Mouse (Mus musculus) effector memory CD4-positive, alpha-beta T cell, adult 7 months (primary cell): ENCODE data around the gene Gstm5. TPM values are rescaled to one million over a fixed set of nuclear protein-coding genes. Genes with fewer than 3 reads are reported as not detected.

Experiments used
- polyA plus RNA-seq: library from polyadenylated mRNA; unstranded; fragments of 100-300 nt; shearing (Covaris generic); gene quantifications from one replicate; pipeline ENCODE4 v1.2.1, GENCODE M21; 2017

The Gstm5 gene
- polyA plus RNA-seq: 3.0 TPM

GRCm38 (mm10) chr3:107895720-107896569 is at the start of gene Gstm5:
Gene Gstm5, plus strand, starts transcription at chr3:107895821.

GRCm38 (mm10) chr3:107877005-107877404 is 18.6 kb upstream of the Gstm5 start, which contains the start of gene Eps8l3:
Gene Eps8l3, plus strand, starts transcription at chr3:107877229.

GRCm38 (mm10) chr3:107931670-107932069 is 36.0 kb downstream of the Gstm5 start, which contains the start of gene Gstm7:
Gene Gstm7, minus strand, starts transcription at chr3:107931817.

GRCm38 (mm10) chr3:107943239-107943990 is 47.8 kb downstream of the Gstm5 start, which contains the start of gene Gstm6:
Gene Gstm6, minus strand, starts transcription at chr3:107943749.

Other genes with a start within 250 kb of the Gstm5 start
- 75.7 TPM for gene Ahcyl1, start 199.3 kb upstream of the Gstm5 start, polyA plus RNA-seq
- gene Csf1, start 135.4 kb upstream of the Gstm5 start, polyA plus RNA-seq: 5.3 TPM
- gene Eps8l3, start 18.6 kb upstream of the Gstm5 start, polyA plus RNA-seq: not detected
- gene Gstm7, start 36.0 kb downstream of the Gstm5 start, polyA plus RNA-seq: not detected
- 0.67 TPM for gene Gstm6, start 47.9 kb downstream of the Gstm5 start, polyA plus RNA-seq
- gene Gstm3, start 73.5 kb downstream of the Gstm5 start, polyA plus RNA-seq: not detected
- not detected for gene Gstm2, start 90.6 kb downstream of the Gstm5 start, polyA plus RNA-seq
- 0.67 TPM for gene Gstm1, start 122.2 kb downstream of the Gstm5 start, polyA plus RNA-seq
- gene Gstm4, start 149.1 kb downstream of the Gstm5 start, polyA plus RNA-seq: 3.4 TPM
- gene Ampd2, start 190.8 kb downstream of the Gstm5 start, polyA plus RNA-seq: 23.5 TPM
- gene Gnat2, start 197.0 kb downstream of the Gstm5 start, polyA plus RNA-seq: not detected